Mouse (Mus musculus) small intestine, adult 2 months (tissue): ENCODE measurements around the gene Gm10203.

Source experiments
- CTCF ChIP-seq: fragments of 200-500 bp; IDR thresholded peaks from 2 replicates; pipeline ENCODE4 v1.5.1; 2012; ENCODE audit warnings: low read depth, mild to moderate bottlenecking, control low read depth, inconsistent platforms, low read length, moderate library complexity, mixed read lengths; ENCODE audit not compliant: insufficient replicate concordance, insufficient read length; ENCODE audit errors: extremely low read depth
- POLR2A ChIP-seq: fragments of 200-500 bp; IDR thresholded peaks from 2 replicates; pipeline ENCODE4 v1.6.1; 2012; ENCODE audit warnings: low read depth, mild to moderate bottlenecking, control low read depth, inconsistent platforms, low read length, moderate library complexity

GRCm38 (mm10) chr6:149167672-149168071 is 37.7 kb downstream of the Gm10203 start:
- TF ChIP-seq POLR2A (no peak), CTCF (no peak)
